Mouse (Mus musculus) urinary bladder, postnatal 25 days (tissue): ENCODE measurements around the gene Lhfp.

Source experiments
- DNase-seq: peaks from one replicate; pipeline ENCODE4 v3.0.0; 2022; ENCODE audit warnings: low spot score

The Lhfp gene

DNA sequence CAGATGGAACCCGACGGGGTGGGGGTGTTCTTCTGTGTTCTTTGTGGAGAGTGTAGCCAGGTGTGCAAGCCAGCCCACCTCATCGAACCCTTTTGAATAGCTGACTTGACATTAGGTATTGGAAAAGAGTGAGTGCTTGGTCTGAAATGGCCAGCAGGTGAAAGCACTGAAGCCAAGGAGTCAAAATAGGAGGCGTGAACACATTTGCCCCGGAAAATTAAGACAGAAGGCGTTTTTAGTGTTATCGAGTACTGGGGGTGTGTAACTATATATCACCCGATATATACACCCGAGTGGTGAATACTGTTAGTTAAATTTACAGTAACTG, 876 bp downstream of the Lhfp start:
- no peak for DNase-seq

DNA sequence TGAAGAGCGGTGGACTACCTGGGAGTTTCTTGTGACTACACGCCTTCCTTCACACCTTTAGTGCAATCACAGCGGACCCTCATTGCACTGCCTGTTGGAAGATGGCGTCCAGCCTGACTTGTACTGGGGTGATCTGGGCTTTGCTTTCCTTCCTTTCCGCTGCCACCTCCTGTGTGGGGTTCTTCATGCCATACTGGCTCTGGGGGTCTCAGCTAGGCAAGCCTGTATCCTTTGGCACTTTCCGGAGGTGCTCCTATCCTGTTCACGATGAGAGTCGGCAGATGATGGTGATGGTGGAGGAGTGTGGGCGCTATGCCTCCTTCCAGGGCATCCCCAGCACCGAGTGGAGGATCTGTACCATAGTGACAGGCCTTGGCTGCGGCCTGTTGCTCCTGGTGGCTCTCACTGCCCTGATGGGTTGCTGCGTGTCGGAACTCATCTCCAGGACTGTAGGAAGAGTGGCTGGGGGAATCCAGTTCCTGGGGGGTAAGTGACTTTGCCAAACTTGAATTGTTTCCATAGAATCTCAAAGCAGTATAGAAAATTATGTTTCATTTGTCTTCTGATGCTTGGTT, 2.0 kb downstream of the Lhfp start:
- no peak for DNase-seq

DNA sequence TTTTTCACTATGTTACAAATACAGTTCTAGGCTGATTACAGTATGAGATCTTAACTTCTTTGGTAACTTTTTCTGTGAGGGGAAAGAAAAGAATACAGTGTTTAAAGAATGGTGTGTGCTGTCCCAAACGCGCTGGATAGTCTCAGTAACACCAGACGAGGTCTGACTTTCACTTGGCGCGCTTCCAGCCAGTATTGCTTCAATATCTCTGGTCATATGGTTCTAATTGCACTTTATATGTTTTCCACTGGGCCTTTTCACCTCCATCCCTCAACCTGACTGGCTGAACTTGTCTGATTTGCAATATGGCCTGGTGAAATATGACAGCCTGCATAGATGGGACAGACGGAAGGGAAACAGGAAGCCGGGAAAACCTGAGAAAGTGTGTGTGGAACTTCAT, 2.9 kb downstream of the Lhfp start:
- no peak for DNase-seq

DNA sequence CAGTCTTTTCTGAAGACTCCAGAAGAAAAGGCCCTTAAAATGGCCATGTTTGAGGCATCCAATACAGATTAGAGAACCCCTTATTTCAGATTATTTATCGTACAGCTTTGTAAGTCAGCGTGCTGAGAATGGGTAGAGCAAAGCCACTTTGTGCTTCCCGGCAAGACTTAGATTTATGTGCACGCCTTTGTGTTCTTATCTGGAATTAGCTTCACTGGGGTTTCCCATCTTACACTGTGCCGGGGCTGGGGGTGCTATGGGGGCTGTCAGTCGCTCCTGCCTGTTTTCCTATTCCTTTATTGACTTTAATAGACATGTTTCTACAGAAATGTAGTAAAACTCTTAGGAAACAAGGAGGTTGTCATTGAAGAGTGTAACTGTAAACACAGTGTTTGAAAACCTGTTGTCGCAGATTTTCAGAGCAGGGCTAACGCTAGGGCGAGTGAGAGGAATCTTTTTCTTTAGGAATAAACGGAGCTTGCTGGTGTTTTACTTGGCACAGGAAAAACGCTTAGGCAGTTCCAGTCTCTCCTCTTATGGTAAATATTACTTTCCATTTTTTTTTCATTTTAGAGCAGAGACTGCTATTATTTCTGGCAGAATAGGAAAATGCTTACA, 3.5 kb downstream of the Lhfp start:
- DNase-seq, result no peak

DNA sequence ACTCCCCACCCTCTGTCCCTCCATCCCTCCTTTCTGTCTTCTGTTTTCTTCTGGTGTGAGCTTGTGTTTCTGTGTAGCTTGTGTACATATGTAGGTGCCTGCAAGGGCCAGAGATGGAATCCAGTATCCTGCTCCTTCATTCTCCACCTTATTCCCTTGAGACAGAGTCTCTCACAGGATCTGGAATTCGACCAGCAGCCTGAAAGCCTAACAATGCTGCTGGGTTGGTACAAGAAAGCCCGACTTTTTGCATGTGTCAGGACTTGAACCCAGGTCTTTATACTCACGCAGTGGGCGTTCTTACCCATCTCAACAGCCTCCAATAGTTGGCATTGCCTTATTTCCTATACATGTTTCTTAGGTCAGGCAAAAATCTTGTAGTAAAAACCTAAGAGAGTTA, 4.4 kb downstream of the Lhfp start:
- no peak for DNase-seq

DNA sequence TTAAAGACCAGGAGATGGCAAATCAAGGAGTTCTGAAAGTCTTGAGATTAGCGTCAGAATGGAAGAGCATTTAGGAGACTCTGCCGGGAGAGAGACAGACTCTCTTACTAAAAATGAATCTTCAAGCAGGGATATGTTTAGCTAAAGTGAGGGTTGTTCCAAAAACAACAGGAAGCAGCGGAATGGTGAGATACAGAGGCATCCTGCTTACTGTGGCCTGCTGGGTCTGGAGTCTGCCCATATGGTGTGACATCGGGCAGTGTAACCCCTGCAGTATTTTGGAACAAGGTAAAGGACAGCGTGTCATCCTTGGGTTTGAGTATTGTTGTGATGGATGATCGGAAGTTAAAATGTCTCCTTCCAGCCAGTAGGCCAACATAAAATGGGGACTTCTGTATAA, 5.0 kb downstream of the Lhfp start:
- no peak for DNase-seq

DNA sequence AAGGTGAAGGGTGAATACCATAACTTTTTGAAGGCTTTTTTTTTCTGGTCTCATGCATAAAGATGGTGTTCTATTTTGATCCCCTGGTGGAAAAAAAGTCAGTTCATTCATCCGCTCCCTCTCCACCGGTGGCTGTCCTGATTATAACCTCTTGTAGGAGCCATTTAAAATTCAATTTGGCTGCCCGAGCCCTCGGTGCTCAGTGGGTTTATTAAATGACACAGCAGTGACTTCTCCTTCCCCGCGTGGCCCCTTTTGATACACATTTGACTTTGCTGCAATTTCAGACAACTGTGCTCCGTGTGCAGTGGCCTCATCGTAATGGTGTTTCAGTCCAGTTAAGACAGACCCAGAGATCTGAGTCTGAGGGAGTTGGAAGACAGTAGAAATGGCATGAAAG, 11.1 kb downstream of the Lhfp start:
- DNase-seq, result no peak

DNA sequence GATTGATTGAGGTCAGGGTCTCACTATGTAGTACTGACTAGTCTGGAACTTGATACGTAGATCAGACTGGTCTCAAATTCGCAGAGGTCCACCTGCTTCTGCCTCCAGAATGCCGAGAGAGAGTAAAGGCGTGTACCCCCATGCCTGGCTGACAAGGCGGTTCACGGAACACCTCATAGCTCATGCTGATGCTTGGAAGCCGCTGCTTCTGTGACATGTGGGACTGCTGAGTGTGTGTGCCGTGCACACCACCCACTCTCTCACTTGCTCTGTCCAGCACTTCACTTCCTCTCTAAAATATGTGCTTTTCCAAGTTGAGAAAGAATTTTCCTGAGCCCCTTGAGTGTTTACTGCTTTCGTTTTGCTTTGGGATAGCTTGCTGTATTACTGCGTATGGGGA, 15.1 kb downstream of the Lhfp start:
- no peak for DNase-seq

DNA sequence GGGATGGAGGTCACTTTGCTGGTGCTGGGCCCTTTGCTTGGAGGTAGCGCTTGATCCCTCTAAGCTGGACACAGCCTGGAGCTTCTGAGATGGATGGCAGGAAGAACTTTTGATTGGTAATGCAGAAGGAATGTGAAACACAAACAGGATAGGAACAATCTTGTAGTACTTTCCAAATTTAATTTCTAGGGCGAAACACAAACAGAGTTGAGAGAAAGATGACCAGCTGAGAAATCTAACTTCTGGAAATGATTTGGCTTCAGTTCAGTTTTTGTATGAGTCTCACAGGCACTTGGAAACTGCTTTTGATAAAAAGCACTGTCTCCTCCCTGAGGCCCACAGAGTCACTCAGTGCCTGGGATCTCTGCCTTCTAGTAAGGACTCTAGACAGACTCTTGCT, 18.6 kb downstream of the Lhfp start:
- DNase-seq, result no peak

DNA sequence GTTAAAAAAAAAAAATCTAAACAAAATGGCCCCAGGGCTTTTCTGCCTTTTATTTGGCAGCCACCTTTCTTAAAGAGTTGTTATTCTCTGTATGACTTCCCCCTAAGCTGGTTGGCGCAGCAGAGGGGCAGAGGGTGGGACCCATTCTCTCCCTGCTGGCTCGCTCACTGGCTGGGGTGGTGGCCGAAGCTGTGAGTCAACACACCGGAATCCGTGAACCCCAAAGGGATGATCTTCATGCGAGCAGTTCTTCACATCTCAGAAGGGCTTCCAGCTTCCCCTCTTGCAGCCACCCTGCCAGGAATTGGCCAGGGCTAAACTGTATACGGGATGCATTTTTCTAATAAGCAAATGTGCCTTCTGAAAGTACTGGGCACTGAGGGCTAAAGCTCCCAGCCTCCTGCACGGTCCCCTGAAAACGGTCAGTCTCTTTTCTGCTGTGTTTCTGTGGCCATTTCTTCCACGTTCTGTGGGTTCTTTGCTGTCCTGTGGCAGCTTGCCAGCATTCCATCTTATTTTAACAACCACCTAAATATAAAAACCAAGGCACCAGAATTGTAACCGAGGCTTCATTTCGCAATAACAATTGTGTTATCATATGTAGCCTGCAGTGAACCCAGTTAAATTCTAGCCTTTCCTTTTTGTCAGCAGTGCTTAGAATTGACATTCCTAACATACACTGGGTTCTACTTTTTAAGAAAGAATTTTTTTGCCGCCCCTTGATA, 22.3 kb downstream of the Lhfp start:
- no peak for DNase-seq

DNA sequence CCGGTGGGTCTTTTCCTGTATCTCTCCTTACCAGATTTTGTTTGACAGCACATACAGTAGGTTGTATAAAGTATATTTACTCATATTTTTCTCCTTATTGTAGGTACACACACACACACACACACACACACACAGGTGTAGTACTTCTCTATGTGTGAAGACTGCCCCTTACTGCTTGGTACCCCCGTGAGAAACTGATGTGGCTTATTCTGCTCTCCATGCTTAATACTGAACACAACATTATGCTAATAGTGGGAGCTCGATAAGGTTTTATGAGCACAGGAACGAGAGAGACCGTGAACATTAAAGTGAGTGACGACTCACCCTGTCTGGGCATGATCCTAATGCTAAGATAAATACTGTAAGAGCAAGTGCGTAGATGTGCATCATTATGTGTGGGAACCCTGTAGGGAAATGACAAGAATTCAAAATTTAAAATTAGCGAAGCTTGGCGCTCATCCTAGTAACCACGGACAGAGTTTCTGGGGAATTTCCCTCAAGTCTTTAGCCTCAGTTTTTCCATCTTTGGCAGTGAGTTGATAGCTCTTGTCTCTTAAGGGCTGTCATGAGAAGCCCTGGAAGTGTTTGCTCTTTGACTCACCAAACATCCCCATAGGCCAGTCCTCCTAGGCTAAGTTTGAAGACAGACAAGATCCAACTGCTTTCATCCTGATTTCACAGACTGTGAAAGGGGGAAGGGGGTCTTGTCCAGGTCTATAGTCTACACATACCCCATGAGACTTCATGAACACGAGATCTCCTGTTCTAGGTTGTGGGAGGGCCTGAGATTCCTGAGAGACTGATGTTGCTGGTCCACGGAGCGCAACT, 24.2 kb downstream of the Lhfp start:
- no peak for DNase-seq

DNA sequence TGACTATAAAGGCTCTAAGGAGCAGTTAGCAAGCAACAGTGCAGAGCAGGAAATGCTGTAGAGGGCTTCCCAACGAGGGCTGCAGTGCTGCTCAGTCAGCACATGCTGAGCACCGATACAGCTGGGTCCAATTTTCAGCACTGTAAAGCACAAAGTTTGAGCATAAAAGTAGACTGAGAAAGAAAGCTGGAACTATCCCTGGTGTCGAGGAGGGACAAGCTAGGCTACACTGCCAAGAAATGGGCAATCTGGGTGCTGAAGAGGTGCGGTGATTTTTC, 24.7 kb downstream of the Lhfp start:
- no peak for DNase-seq

DNA sequence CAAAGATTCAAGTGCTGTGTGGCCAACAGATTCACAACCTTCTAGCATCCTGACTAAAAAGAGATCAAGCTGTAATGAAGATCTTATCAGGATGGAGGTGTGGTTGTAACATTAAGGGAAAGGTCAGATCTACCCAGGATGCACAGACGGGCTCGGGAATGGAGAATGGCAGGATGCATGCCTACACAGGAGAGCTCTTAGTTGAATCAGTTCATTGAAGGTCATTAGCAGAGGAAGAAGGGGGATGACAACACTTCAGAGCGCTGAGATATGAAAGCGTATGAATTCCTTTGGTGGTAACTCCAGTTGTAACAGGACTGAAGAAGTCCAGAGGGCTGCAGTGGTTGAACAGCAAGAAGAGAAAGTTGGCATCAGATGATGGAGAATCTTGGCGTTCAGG, 27.1 kb downstream of the Lhfp start:
- no peak for DNase-seq

DNA sequence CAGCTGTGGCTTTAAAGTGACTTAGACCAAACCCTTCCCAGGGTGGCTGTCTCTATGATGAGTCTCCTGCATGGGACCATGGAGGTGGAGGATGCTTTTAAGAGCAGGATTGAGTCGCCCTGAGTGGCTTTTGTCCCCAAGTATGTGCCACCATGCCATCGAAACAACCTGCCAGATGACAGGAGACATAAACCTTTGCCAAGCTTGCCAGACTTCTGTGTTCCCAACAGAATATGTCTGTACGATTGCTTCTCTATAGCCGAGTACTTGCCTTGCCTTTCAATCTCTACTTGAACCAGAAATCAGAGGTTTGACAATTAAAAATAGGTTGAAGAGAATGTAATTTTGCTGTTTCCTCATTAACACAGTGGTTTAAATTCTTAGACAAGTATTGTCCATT, 32.9 kb downstream of the Lhfp start:
- DNase-seq, result no peak

DNA sequence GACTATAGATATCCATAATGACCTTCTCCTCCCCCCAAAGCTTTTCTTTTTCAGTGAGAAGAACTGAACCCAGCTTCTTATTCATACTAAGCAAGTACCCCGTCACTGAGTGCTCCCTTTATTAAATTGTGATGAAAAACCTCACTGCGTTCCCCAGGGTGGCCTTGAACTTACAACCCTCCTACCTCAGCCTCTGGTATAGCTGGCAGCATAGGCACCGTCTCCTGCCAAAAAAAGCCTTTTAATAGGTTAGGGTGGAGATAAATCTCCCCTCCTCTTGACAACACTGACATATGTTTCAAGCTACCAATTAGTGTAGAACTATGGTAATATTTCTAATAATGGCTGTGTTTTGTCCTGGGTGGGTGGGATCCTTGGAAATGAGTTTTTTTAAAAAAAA, 33.4 kb downstream of the Lhfp start:
- DNase-seq, result no peak

DNA sequence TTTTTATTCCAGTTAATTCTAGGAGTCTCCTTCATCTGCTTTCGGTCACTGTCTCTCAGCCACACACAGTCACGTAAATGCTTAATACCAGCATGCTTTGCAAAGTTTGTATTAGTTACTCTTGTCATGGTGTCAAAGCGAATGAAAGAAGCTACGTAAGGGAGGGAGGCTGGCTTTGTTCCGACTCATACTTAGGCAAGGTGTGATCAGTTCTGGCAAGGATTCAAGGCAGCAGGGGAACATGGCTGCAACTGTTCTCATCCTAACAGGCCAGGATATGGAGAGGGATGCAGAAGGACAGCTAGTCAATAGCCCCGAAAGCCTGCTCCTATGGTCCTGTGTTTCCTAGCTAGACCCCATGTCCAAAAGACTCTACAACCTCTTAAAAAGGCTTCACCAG, 39.0 kb downstream of the Lhfp start:
- DNase-seq, result no peak

DNA sequence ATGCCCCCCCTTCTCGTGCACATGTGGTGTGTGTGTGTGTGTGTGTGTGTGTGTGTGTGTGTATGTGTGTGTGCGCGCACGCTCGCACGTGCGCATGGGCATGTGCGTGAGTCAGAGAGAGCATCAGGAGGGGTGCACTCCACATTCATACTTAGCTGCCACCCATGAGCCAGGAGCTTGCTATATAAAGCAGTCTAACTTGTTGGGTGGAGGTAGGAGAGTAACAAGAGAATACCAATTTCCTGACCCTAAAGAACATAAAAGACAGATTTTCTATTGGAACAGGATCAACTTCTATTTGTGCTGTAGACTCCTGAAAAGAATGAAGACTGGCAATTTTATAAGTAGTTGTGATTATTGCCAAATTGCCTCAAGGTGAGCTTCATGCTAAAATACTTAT, 39.4 kb downstream of the Lhfp start:
- DNase-seq, result no peak

DNA sequence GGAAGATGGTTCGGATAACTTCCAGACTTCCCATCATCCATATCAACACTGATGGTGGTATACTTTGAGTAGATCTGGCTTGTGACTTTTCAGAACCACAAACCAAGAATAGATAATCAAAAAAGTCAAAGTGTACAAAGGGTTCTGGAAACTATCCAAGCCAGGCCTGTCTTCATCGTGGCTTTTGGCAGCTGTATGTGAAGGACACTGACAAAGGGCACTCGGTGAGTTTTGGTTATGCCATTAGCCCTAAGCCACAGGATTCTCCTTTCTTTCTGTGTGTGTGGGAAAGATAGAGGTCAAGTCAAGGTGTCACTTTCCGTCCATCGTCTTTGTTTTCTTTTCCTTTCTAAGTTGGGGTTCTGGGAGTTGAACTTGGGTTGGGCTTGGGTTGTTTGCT, 42.4 kb downstream of the Lhfp start:
- DNase-seq, result no peak

DNA sequence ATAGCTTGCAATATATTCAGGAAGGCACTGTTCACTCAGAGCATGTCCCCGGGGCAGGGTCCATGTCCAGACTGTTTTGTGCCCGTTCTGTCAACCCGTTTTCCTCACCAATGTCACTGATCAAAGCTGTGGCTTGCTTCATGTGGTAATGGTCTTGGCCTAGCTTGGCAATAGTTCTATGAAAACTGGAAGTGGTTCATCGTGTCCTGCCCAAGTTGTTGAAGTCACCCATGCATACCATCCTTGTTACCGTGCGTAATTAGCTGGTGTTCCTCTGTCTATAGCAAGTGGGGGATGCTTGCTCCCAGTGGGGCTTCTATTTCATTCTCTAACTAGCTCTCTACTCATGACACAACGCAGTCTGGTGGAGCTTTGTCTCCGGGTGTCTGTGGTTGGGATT, 43.5 kb downstream of the Lhfp start:
- no peak for DNase-seq

DNA sequence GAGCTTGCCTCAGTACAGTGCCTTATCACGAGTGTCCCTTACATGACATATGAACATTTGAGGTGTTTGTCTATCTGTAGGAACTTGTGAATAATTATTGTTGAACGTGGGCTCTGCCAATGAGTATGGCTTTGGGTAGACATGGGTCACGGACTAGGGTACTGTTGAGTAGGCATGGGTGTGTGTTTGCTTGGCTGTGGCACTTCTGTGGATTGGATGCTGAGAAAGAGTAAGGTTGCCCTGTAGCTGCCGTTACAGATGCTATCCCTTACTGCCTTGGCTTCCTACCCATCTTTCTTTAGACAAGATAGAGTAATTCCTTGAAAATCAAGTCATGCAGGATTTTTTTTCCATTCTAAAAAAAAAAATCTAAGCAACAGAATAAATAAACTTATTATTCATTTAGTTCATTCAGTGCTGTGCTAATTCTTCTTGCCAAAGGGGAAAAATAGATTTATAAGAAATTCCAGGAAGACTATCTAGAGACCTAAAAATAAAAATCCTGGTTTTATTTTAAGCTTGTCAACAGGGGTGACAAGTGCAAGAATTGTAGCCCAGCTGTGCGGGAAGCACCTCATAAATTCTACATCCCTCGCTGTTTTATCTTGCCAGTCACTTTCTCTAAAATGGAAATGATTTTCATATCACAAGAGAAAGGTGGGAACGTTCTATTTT, 45.3 kb downstream of the Lhfp start:
- DNase-seq, result no peak

DNA sequence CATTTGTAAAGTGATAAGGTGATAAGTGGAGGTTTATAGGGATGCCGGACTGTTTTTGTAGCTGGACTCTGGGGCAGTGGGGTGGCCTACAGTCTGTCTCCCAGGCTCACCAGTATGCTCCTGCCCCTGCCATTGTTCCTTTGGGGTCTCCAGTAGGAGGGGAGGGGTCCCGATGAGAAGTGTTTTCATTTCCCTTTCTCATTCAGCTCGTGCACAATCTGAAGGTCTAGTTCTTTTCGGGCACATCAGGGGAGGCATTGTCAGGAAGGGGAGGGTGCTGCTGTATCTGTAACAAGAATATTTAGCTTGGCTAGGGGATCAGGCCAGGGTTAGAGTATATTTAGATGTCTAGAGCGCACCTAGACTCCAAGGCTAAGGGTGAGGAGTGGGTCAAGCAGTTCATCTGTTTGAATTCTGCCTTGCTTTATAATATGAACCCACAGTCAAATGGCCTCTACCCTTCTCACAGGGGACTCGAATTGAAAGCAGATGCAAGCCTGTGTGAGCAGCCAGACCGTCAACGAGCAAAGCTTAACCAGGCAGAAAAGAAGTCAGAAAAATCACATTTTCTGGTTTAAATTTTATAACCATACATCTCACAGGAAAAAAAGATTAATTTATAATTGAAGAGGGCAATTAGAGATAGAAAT, 46.0 kb downstream of the Lhfp start:
- DNase-seq, result no peak

DNA sequence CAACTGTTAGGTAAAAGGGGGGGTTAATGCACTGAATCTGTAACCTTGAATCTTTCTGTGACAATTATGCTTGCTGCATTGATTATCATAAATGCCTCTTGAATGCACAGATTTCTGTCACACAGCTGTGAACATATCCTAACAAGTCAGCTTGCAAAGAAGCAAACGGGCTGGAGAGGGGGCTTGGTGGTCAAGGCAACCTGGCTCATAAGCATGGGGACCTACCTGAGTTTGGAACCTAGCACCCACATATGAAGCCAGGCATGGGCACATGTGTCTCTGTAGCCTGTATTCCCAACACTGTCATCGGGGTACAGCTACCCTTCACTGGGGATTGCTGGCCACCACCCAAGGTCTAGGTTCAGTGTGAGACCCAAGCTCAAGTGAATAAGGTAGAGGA, 48.6 kb downstream of the Lhfp start:
- DNase-seq, result no peak
